Mouse (Mus musculus) mouse embryonic stem cell (cell line): ENCODE data around the gene Shpk.

Experiments used
- in situ Hi-C, 2 experiments: fragments of 300-500 bp; cut with MboI; formaldehyde crosslinking; loops; 1 replicate in 1 of 2; 3 replicates in 1 of 2; pipeline ENCODE4 v1.14.3; 2019 to 2020; ENCODE audit warnings: low sequenced_read_pairs in 2 of 2, low pct_unique_long_range_greater_than_20kb in 1 of 2, mixed read lengths in 1 of 2; ENCODE audit not compliant: unreplicated experiment in 1 of 2

Shpk gene

GRCm38 (mm10) chr11:73194444-73194843 is 4.8 kb upstream of the Shpk start:
- in situ Hi-C loops, result no loop called here

GRCm38 (mm10) chr11:73198190-73198589 is 1.1 kb upstream of the Shpk start:
- in situ Hi-C loops, result no loop called here

- in situ Hi-C loops, result no loop called here
Observed at GRCm38 (mm10) chr11:73198603-73199229, 544 bp upstream of the Shpk start, which contains the start of gene Ctns. TSS of gene Ctns (minus strand) at chr11:73199042.

- in situ Hi-C loops, result no loop called here
Observed at GRCm38 (mm10) chr11:73199879-73200278, 619 bp downstream of the Shpk start.

- in situ Hi-C loops, result no loop called here
Observed at GRCm38 (mm10) chr11:73201021-73201420, 1.8 kb downstream of the Shpk start.

GRCm38 (mm10) chr11:73201597-73201996 is 2.3 kb downstream of the Shpk start:
- in situ Hi-C loops, result no loop called here

- in situ Hi-C loops, result no loop called here
Observed at GRCm38 (mm10) chr11:73203895-73204294, 4.6 kb downstream of the Shpk start.

GRCm38 (mm10) chr11:73205194-73205593 is 5.9 kb downstream of the Shpk start:
- in situ Hi-C loops, result no loop called here

GRCm38 (mm10) chr11:73207621-73208020 is 8.4 kb downstream of the Shpk start:
- in situ Hi-C loops, result no loop called here

GRCm38 (mm10) chr11:73213956-73214355 is 14.7 kb downstream of the Shpk start:
- in situ Hi-C loops, result no loop called here

GRCm38 (mm10) chr11:73219671-73220070 is 20.4 kb downstream of the Shpk start:
- in situ Hi-C loops, result no loop called here

- in situ Hi-C loops, result no loop called here
Observed at GRCm38 (mm10) chr11:73220651-73221050, 21.4 kb downstream of the Shpk start.

GRCm38 (mm10) chr11:73222846-73223245 is 23.6 kb downstream of the Shpk start:
- in situ Hi-C loops, result no loop called here

- in situ Hi-C loops, result no loop called here
Observed at GRCm38 (mm10) chr11:73223966-73224365, 24.7 kb downstream of the Shpk start.

- in situ Hi-C loops, result loop anchor here in 1 of 2 experiments (25.0 kb wide), 1 partner anchor 1136 kb away; the partner anchor contains the start of genes Olfr411 and Olfr412
Observed at GRCm38 (mm10) chr11:73225856-73226255, 26.6 kb downstream of the Shpk start.

- in situ Hi-C loops, result loop anchor here in 1 of 2 experiments (25.0 kb wide), 1 partner anchor 1133 kb away; the partner anchor contains the start of genes Olfr411 and Olfr412
Observed at GRCm38 (mm10) chr11:73228881-73229280, 29.6 kb downstream of the Shpk start.

GRCm38 (mm10) chr11:73230081-73230480 is 30.8 kb downstream of the Shpk start:
- in situ Hi-C loops, result loop anchor here in 1 of 2 experiments (25.0 kb wide), 1 partner anchor 1132 kb away; the partner anchor contains the start of genes Olfr411 and Olfr412

- in situ Hi-C loops, result loop anchor here in 1 of 2 experiments (25.0 kb wide), 1 partner anchor 1130 kb away; the partner anchor contains the start of genes Olfr411 and Olfr412
Observed at GRCm38 (mm10) chr11:73232513-73232912, 33.3 kb downstream of the Shpk start.

GRCm38 (mm10) chr11:73233992-73234391 is 34.7 kb downstream of the Shpk start, which contains the start of gene Trpv1:
TSS of gene Trpv1 (plus strand) at chr11:73234292.
- in situ Hi-C loops, result loop anchor here in 1 of 2 experiments (25.0 kb wide), 1 partner anchor 1128 kb away; the partner anchor contains the start of genes Olfr411 and Olfr412
